Mouse (Mus musculus): ENCODE measurements at regions not wholly inside any gene's neighbourhood (a gene's known extent, or its start where the extent isn't known, plus 50 kb on each side); places are given as distances from the start of the nearest gene placed in this dataset.

GRCm38 (mm10) chr15:10830478-10830877, 116.1 kb upstream of the Rai14 start:
- ATAC-seq (ENCODE audit: low read depth) = no peak
- no peak overlapping the region for H3K4me2 ChIP-seq (ENCODE audit: low read depth, low read length)
- H3K4me1 ChIP-seq (ENCODE audit: control insufficient read depth, low read depth, low read length) = peaks cover 2% of the 10 kb centered on the region; the same call in 1 of the 2 replicates
- no peak overlapping the region for H3K27ac ChIP-seq (ENCODE audit: low read length)
- no peak overlapping the region for H3K9ac ChIP-seq (ENCODE audit: low read depth, low read length)
- H3K4me3 ChIP-seq (ENCODE audit: low read depth, low read length) = no peak overlapping the region
- H3K36me3 ChIP-seq (ENCODE audit: control insufficient read depth, insufficient read depth) = no peaks in the 10 kb centered on the region
- H3K9me3 ChIP-seq (replicated peaks; ENCODE audit: control insufficient read depth, low read length) = no peaks in the 10 kb centered on the region
- WGBS (ENCODE audit: insufficient replicate concordance) = 62% methylated on average over 5 of the region's 5 CpGs
- H3K27me3 ChIP-seq (ENCODE audit: control insufficient read depth, insufficient read depth, low read depth, low read length) = no peaks in the 10 kb centered on the region

GRCm38 (mm10) chr15:10831106-10831505, 116.7 kb upstream of the Rai14 start:
- H3K4me2 ChIP-seq (ENCODE audit: low read depth, low read length) = no peak overlapping the region
- WGBS (ENCODE audit: insufficient replicate concordance) = 62% methylated on average over 5 of the region's 5 CpGs
- no peak overlapping the region for H3K4me3 ChIP-seq (ENCODE audit: low read depth, low read length)
- H3K36me3 ChIP-seq (ENCODE audit: control insufficient read depth, insufficient read depth) = no peaks in the 10 kb centered on the region
- H3K9me3 ChIP-seq (replicated peaks; ENCODE audit: control insufficient read depth, low read length) = no peaks in the 10 kb centered on the region
- H3K4me1 ChIP-seq (ENCODE audit: control insufficient read depth, low read depth, low read length) = peaks cover 2% of the 10 kb centered on the region; the same call in 1 of the 2 replicates
- H3K27ac ChIP-seq (ENCODE audit: low read length) = no peak overlapping the region
- no peak overlapping the region for H3K9ac ChIP-seq (ENCODE audit: low read depth, low read length)
- no peak for ATAC-seq (ENCODE audit: low read depth)
- no peaks in the 10 kb centered on the region for H3K27me3 ChIP-seq (ENCODE audit: control insufficient read depth, insufficient read depth, low read depth, low read length)

DNA sequence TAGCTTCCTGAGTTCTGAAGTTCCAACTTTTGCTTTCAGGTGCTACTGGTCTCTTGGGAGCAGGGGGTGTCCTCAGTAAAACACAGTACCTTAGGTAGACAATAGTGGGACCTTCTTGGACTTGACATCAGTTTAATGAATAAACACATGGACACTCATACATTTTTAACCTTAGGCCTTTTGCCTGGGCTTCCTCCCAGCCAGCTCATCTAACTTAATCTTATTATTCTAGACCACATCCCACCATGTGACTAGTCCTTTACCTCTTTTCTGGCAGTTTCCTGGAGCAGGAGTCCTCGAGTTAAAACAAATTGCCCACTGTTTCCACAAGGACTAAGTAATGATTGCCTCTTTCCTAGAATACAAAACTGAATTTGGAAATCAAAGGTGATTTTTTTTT, 117.9 kb upstream of the Rai14 start:
- no peak overlapping the region for H3K4me2 ChIP-seq (ENCODE audit: low read depth, low read length)
- H3K9me3 ChIP-seq (replicated peaks; ENCODE audit: control insufficient read depth, low read length) = no peaks in the 10 kb centered on the region
- WGBS (ENCODE audit: insufficient replicate concordance) = 39% methylated on average over 1 of the region's 1 CpGs
- no peak for ATAC-seq (ENCODE audit: low read depth)
- no peaks in the 10 kb centered on the region for H3K36me3 ChIP-seq (ENCODE audit: control insufficient read depth, insufficient read depth)
- H3K4me3 ChIP-seq (ENCODE audit: low read depth, low read length) = no peak overlapping the region
- H3K27ac ChIP-seq (ENCODE audit: low read length) = no peak overlapping the region
- peaks cover 2% of the 10 kb centered on the region; the same call in 1 of the 2 replicates for H3K4me1 ChIP-seq (ENCODE audit: control insufficient read depth, low read depth, low read length)
- H3K27me3 ChIP-seq (ENCODE audit: control insufficient read depth, insufficient read depth, low read depth, low read length) = no peaks in the 10 kb centered on the region
- no peak overlapping the region for H3K9ac ChIP-seq (ENCODE audit: low read depth, low read length)

- Histone ChIP-seq H3K9me3 (replicated peaks; ENCODE audit: control insufficient read depth, low read length) (no peaks in the 10 kb centered on the region), H3K9ac (ENCODE audit: low read depth, low read length) (no peak overlapping the region), H3K36me3 (ENCODE audit: control insufficient read depth, insufficient read depth) (no peaks in the 10 kb centered on the region), H3K27me3 (ENCODE audit: control insufficient read depth, insufficient read depth, low read depth, low read length) (no peaks in the 10 kb centered on the region), H3K4me3 (ENCODE audit: low read depth, low read length) (no peak overlapping the region), H3K27ac (ENCODE audit: low read length) (peak overlapping the region; percentile 80), H3K4me1 (ENCODE audit: control insufficient read depth, low read depth, low read length) (peaks cover 2% of the 10 kb centered on the region; the same call in 1 of the 2 replicates), H3K4me2 (ENCODE audit: low read depth, low read length) (no peak overlapping the region)
- peak; percentile 92 for ATAC-seq (ENCODE audit: low read depth)
- 59% methylated on average over 7 of the region's 7 CpGs for WGBS (ENCODE audit: insufficient replicate concordance)
These were observed 118.1 kb upstream of the C1qtnf3 start for GRCm38 (mm10) chr15:10833866-10834571.

- no peak overlapping the region for H3K4me2 ChIP-seq (ENCODE audit: low read depth, low read length)
- H3K9ac ChIP-seq (ENCODE audit: low read depth, low read length) = no peak overlapping the region
- no peak for ATAC-seq (ENCODE audit: low read depth)
- no peaks in the 10 kb centered on the region for H3K4me1 ChIP-seq (ENCODE audit: control insufficient read depth, low read depth, low read length)
- H3K27me3 ChIP-seq (ENCODE audit: control insufficient read depth, insufficient read depth, low read depth, low read length) = no peaks in the 10 kb centered on the region
- H3K27ac ChIP-seq (ENCODE audit: low read length) = no peak overlapping the region
- H3K9me3 ChIP-seq (replicated peaks; ENCODE audit: control insufficient read depth, low read length) = no peaks in the 10 kb centered on the region
- H3K36me3 ChIP-seq (ENCODE audit: control insufficient read depth, insufficient read depth) = no peaks in the 10 kb centered on the region
- H3K4me3 ChIP-seq (ENCODE audit: low read depth, low read length) = no peak overlapping the region
- 72% methylated on average over 1 of the region's 1 CpGs for WGBS (ENCODE audit: insufficient replicate concordance)
These were observed 113.4 kb upstream of the C1qtnf3 start for GRCm38 (mm10) chr15:10838584-10839288.

- ATAC-seq (ENCODE audit: low read depth) = no peak
- Histone ChIP-seq H3K4me2 (ENCODE audit: low read depth, low read length) (no peak overlapping the region), H3K27me3 (ENCODE audit: control insufficient read depth, insufficient read depth, low read depth, low read length) (no peaks in the 10 kb centered on the region), H3K36me3 (ENCODE audit: control insufficient read depth, insufficient read depth) (no peaks in the 10 kb centered on the region), H3K9ac (ENCODE audit: low read depth, low read length) (no peak overlapping the region), H3K27ac (ENCODE audit: low read length) (no peak overlapping the region), H3K4me1 (ENCODE audit: control insufficient read depth, low read depth, low read length) (no peaks in the 10 kb centered on the region), H3K9me3 (replicated peaks; ENCODE audit: control insufficient read depth, low read length) (no peaks in the 10 kb centered on the region), H3K4me3 (ENCODE audit: low read depth, low read length) (no peak overlapping the region)
- 54% methylated on average over 4 of the region's 4 CpGs for WGBS (ENCODE audit: insufficient replicate concordance)
These were observed 111.5 kb upstream of the C1qtnf3 start for GRCm38 (mm10) chr15:10840621-10841034.

GRCm38 (mm10) chr15:10843060-10843695, 109.0 kb upstream of the C1qtnf3 start:
- Histone ChIP-seq H3K9me3 (replicated peaks; ENCODE audit: control insufficient read depth, low read length) (no peaks in the 10 kb centered on the region), H3K27ac (ENCODE audit: low read length) (no peak overlapping the region), H3K36me3 (ENCODE audit: control insufficient read depth, insufficient read depth) (no peaks in the 10 kb centered on the region), H3K4me1 (ENCODE audit: control insufficient read depth, low read depth, low read length) (no peaks in the 10 kb centered on the region), H3K4me2 (ENCODE audit: low read depth, low read length) (no peak overlapping the region), H3K4me3 (ENCODE audit: low read depth, low read length) (no peak overlapping the region), H3K9ac (ENCODE audit: low read depth, low read length) (no peak overlapping the region), H3K27me3 (ENCODE audit: control insufficient read depth, insufficient read depth, low read depth, low read length) (no peaks in the 10 kb centered on the region)
- ATAC-seq (ENCODE audit: low read depth) = peak; percentile 63
- WGBS (ENCODE audit: insufficient replicate concordance) = 55% methylated on average over 3 of the region's 3 CpGs

GRCm38 (mm10) chr15:10846722-10847121, 105.4 kb upstream of the C1qtnf3 start:
- Histone ChIP-seq H3K36me3 (ENCODE audit: control insufficient read depth, insufficient read depth) (no peaks in the 10 kb centered on the region), H3K4me3 (ENCODE audit: low read depth, low read length) (no peak overlapping the region), H3K4me1 (ENCODE audit: control insufficient read depth, low read depth, low read length) (no peaks in the 10 kb centered on the region), H3K27ac (ENCODE audit: low read length) (no peak overlapping the region), H3K9ac (ENCODE audit: low read depth, low read length) (no peak overlapping the region), H3K4me2 (ENCODE audit: low read depth, low read length) (no peak overlapping the region), H3K9me3 (replicated peaks; ENCODE audit: control insufficient read depth, low read length) (no peaks in the 10 kb centered on the region), H3K27me3 (ENCODE audit: control insufficient read depth, insufficient read depth, low read depth, low read length) (no peaks in the 10 kb centered on the region)
- no peak for ATAC-seq (ENCODE audit: low read depth)
- WGBS (ENCODE audit: insufficient replicate concordance) = 73% methylated on average over 4 of the region's 4 CpGs
